Mouse (Mus musculus) CD4-positive helper T cell, adult 2 months (primary cell): ENCODE results near the gene Slc26a6.

Experiments used
- DNase-seq: peaks from one replicate; pipeline ENCODE4 v3.0.0-alpha.2; 2012; ENCODE audit warnings: low read depth, missing footprints, low spot score

Slc26a6 gene

GRCm38 (mm10) chr9:108845390-108845789 is 7.7 kb upstream of the Slc26a6 start:
- no peak for DNase-seq

- no peak for DNase-seq
Measured at GRCm38 (mm10) chr9:108847374-108847773, 5.7 kb upstream of the Slc26a6 start.

- DNase-seq = no peak
Measured at GRCm38 (mm10) chr9:108848419-108848818, 4.7 kb upstream of the Slc26a6 start.

- DNase-seq = peak; percentile 94
Measured at GRCm38 (mm10) chr9:108853635-108854240, 655 bp downstream of the Slc26a6 start.

- DNase-seq = peak; percentile 91
Measured at GRCm38 (mm10) chr9:108854241-108854696, 1.2 kb downstream of the Slc26a6 start.

GRCm38 (mm10) chr9:108855335-108855734 is 2.3 kb downstream of the Slc26a6 start:
- no peak for DNase-seq

- no peak for DNase-seq
Measured at GRCm38 (mm10) chr9:108858792-108859527, 5.9 kb downstream of the Slc26a6 start.

GRCm38 (mm10) chr9:108912308-108912707 is 59.2 kb downstream of the Slc26a6 start:
- no peak for DNase-seq

- DNase-seq = no peak
Measured at GRCm38 (mm10) chr9:108913161-108913560, 60.1 kb downstream of the Slc26a6 start.

- DNase-seq = no peak
Measured at GRCm38 (mm10) chr9:108913621-108914020, 60.5 kb downstream of the Slc26a6 start.

- DNase-seq = no peak
Measured at GRCm38 (mm10) chr9:108914491-108914890, 61.4 kb downstream of the Slc26a6 start, which contains the start of gene Tmem89. TSS of gene Tmem89 (plus strand) at chr9:108914619.

GRCm38 (mm10) chr9:108925897-108926296 is 72.8 kb downstream of the Slc26a6 start:
- DNase-seq = no peak

- no peak for DNase-seq
Measured at GRCm38 (mm10) chr9:108928424-108928823, 75.3 kb downstream of the Slc26a6 start.

- DNase-seq = no peak
Measured at GRCm38 (mm10) chr9:108935991-108936390, 82.9 kb downstream of the Slc26a6 start.

GRCm38 (mm10) chr9:108936418-108937364 is 83.6 kb downstream of the Slc26a6 start, which contains the start of gene Uqcrc1:
TSS of gene Uqcrc1 (plus strand) at chr9:108936633.
- DNase-seq = peak; percentile 98

- DNase-seq = no peak
Measured at GRCm38 (mm10) chr9:108945111-108945510, 92.0 kb downstream of the Slc26a6 start.

- no peak for DNase-seq
Measured at GRCm38 (mm10) chr9:108945608-108946007, 92.5 kb downstream of the Slc26a6 start.

- DNase-seq = no peak
Measured at GRCm38 (mm10) chr9:108949231-108949966, 96.3 kb downstream of the Slc26a6 start.

GRCm38 (mm10) chr9:108949967-108950728 is 97.1 kb downstream of the Slc26a6 start:
- no peak for DNase-seq

- DNase-seq = no peak
Measured at GRCm38 (mm10) chr9:108953081-108953636, 100.1 kb downstream of the Slc26a6 start, which contains the start of gene Col7a1. TSS of gene Col7a1 (plus strand) at chr9:108953586.
